Mouse (Mus musculus) retina, adult 2 months (tissue): ENCODE data around the gene Neu1.
"Not testable (repeated sequence)": the region's sequence is repeated elsewhere in the genome, so short reads cannot be mapped to it uniquely, and the experiment has no call there.

Source experiments
- DNase-seq: peaks from one replicate; pipeline ENCODE4 v3.0.0-alpha.2; 2012; ENCODE audit warnings: low read depth, low spot score

Gene Neu1

DNA sequence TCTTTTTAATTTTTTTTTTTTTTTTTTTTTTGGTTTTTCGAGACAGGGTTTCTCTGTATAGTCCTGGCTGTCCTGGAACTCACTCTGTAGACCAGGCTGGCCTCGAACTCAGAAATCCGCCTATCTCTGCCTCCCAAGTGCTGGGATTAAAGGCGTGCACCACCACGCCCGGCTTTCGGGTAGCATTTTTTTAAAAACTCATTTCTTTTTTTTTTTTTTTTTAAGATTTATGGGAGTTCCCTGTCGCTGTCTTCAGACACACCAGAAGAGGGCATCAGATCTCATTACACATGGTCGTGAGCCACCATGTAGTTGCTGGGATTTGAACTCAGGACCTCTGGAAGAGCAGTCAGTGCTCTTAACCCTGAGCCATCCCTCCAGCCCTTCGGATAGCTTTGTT is 29.1 kb upstream of the Neu1 start:
- not testable (repeated sequence) for DNase-seq

DNA sequence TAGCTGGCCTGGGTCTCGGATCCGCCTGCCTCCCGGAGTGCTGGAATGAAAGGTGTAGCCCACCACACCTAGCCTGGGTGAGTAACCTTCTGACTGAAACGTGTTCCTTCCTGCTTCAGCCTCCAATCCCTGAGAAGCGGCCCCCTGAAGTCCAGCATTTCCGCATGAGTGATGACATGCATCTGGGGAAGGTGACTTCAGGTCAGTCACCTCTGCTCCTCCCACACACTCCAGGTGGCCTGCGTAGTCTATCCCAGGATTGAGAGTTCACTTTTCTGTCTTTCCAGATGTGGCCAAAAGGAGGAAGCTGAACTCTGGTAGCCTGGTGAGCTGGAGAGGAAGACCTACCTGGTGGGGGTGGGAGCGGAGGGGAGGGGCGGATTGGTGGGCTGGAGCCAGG is 28.2 kb upstream of the Neu1 start:
- no peak for DNase-seq

DNA sequence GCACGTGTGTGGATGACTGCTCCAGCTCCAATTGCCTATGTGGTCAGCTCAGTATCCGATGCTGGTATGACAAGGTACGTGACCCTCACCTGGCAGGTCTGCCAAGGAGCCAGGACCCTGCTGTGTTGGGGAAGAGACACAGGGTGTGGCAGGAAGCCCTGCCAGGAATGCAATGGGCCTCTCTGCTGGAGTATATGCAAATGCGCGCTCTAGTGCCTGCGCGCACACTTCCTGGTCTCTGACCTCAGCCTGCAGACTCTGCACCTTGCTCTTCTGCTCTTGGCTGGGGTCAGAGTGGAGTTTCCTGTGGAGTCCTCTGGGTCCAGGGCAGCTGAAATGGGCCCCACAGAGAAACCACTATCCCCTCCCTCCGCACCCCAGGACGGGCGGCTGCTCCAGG is 20.1 kb upstream of the Neu1 start:
- no peak for DNase-seq

DNA sequence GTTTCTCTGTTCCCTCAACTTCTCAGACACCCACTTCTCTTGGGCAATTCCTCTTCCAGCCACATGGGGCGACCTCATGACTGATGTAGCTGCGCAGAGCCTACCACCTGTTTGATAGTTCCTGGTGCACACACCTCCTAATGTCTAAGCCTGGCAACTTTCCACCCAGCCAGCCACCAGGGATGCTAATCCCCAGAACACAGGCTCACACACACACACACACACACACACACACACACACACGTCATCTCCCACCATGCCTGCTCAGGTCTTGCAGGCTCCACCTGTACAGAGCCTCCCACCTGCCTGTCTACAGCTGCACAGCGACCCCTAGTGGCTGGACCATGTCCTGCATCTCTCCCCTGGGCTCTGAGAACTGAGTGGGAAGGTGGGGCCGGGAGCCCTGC is 19.1 kb upstream of the Neu1 start:
- peak; percentile 50 for DNase-seq

DNA sequence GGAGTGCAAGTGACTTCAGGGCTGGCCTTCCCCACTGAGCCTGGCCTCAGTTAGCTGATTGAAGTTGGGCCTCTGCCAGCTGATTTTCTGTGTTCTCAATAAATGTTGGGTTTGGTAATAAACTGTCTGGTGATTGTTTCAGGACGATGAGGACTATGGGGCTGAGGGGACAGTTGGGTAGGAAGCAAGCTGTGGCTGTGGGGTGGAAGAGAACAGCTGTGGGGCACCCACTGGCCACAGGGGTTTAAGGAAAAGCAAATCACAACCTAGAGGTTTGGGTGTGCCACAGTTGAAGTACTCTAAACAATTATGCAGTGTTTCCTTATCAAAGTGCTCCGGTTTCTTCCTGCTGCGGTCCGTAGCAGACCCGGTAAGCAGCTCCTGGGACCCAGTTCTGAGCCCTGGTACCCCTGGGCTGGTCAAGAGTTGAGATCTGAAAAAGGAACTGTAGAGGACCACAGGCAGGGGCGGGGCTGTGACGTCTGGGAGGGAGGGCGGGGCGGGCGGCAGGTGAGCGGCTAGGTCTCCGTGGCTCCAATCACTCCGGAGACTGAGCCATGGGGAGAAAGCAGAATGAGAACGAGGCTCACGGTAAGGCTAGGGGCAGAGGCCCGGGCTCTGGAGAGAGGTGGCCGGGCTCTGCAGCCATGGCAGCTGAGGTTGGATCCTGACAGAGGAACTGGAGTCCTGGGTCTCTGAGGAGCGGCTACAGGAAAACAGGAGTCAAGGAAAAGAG is 17.0 kb upstream of the Neu1 start, which contains the start of gene Slc44a4:
Slc44a4 (plus strand) TSS at position 537 of the 736 bp plus-strand sequence.
- DNase-seq: no peak

DNA sequence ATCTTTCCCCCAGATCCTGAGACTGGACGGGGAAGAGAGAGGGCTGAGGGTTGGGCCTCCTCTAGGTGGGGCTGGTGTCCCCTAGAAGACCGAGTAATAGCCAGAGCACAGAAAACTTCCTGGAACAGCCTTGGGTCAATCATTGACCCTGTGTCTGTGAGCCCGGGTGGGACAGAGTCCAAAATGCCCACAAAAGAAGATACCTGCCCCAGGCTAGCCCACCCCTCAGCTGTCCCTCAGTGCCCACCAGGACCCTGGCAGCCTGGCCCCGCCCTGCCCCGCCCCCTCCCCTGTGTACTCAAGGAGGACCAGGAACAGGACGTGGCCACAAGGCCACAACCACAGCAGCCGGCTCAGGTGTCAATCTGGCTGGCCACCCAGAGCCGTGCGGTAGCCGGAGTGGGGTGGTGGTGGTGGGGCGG is 15.6 kb upstream of the Neu1 start:
- no peak for DNase-seq

DNA sequence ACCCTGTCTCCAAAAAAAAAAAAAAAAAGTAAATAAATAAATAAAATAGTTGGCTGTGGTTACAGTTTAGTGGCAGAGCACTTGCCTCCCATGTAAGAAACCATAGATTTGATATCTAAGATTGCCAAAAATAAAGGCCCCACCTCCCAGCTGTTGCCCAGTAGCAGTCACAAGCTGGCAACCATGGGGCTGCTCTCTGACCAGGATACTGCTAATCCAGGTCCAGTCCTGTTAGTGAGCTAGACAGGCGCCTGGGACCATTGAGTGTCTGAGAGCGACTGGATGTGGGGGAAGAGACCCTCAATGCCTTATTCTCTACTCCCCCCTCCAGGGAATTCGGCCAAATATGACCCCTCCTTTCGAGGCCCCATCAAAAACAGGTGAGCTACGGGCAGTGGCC is 14.7 kb upstream of the Neu1 start:
- DNase-seq: no peak

DNA sequence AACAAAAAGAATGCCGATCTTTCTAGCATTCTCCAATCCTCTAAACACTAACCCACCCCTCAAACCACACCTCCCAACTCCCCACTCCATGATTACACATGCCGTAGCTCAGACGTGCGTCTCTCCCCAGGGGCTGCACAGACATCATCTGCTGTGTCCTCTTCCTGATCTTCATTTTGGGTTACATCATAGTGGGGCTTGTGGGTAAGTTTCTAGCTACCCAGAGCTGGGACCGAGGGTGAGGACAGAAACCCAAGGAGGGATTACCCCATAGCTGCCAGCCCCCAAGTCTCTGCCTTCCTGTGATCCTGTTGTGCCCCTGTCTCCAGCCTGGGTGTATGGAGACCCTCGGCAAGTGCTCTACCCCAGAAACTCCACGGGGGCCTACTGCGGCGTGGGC is 13.9 kb upstream of the Neu1 start:
- DNase-seq: no peak

DNA sequence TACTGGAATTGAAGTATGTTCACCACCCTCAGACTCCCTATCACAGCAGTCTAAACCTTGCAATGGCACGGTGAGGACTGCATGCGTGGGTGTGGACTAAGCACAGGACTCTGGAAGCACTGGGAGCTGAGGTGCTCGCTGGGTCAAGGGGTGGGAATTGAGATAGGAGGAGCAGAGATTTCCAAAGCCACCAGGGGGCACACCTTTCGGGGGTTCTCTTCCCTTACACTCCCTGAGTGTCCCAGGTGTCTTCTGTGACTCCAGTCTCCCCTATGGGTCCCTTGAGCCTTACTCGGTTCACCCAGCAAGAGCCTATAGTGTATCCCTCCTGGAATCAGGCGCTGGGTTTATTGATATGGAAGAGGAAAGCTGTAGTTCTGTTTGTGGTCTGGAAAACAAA is 8.1 kb upstream of the Neu1 start:
- DNase-seq: no peak

DNA sequence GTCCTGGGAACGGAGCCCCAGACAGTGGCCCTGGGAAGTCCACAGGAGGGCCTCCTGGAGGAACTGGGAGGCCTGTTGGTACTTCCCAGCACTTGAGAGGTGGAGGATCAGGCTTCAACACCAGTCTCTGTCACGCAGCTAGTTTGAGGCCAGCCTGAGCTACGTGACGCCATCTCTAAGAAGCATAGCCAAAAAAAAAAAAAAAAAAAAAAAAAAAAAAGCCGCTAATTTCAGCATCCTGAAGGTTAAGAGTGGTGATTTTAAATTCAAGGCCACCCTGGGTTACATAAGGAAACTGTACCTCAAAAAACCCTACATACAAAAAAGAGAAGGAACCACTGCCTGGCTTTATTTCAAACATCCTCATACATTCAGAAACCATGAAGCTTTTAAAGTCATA is 6.8 kb upstream of the Neu1 start:
- no peak for DNase-seq

DNA sequence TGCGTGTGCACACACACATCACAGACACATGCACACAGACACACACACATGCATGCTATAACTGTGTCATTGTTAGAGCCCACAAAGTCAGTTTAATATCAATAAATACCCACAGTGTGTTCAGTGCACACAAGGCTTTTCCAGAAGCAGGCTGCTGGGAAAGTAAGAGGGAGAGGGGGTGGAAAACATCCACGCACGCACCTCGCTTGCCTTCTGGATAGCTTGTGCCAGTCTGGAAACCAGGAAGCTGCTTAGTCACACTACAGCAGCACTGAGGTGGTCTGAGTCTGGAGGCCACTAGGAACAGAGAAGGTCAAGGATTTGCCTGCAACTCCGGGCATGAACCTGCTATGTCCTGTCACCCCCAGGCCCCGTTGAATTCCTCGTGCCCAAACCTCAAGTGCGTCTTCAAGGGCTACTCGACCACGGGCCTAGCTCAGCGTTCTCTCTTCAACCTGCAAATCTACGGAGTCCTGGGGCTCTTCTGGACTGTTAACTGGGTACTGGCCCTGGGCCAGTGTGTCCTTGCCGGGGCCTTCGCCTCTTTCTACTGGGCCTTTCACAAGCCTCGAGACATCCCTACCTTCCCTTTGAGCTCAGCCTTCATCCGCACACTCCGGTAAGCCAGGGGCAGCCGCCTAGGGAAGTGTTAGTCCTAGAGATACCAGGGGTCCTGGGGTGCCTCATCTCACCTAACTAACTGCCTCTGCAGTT is 3.6 kb upstream of the Neu1 start:
- no peak for DNase-seq

DNA sequence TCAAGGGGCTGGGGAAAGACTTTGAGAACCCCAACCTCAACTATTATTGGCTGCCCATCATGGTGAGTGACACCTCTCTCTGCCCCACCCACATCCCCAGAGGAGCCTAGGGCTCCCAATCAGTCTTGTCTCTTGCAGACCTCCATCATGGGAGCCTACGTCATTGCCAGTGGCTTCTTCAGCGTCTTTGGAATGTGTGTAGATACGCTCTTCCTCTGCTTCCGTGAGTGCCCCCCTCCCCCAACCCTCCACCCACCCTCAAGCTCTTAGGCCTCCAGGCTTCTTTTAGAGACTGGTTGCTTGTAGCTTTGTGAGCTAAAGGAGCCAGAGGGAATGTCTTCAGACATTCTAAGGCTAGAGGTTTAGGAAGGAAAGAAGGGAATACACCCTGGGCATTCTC is 2.2 kb upstream of the Neu1 start:
- no peak for DNase-seq

DNA sequence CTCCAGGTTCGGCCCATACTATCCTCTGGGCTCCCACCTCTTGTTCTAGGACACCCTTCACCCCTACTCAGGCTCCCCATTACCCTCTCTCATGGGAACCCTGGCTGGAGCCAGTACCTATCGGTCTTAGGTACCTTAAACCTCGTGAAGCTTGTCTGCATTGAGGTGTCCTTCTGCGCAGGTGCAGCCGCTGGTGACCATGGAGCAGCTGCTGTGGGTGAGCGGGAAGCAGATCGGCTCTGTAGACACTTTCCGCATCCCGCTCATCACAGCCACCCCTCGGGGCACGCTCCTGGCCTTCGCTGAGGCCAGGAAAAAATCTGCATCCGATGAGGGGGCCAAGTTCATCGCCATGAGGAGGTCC is 664 bp downstream of the Neu1 start:
- DNase-seq: no peak

DNA sequence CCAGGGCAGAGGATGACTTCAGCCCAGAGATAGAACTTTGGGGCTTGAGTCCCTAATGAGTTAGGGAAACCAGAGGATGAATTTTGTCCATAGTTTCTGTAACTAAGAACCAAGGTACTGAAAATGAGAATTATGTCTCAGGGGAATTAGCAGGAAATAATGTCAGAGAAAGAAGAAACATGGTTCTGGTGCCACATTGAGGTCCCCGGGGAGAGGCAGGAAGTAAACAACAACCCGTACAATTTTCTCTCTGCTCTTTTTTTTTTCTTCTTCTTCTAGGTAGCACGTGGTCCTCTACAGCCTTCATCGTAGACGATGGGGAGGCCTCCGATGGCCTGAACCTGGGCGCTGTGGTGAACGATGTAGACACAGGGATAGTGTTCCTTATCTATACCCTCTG is 1.2 kb downstream of the Neu1 start:
- DNase-seq: no peak

DNA sequence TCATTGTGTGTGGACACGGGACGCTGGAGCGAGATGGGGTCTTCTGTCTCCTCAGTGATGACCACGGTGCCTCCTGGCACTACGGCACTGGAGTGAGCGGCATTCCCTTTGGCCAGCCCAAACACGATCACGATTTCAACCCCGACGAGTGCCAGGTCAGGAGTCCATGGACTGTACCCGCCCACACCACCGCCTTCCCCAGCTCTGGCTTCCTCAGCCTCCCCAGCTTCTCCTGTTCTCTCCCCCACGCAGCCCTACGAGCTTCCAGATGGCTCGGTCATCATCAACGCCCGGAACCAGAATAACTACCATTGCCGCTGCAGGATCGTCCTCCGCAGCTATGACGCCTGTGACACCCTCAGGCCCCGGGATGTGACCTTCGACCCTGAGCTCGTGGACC is 3.0 kb downstream of the Neu1 start:
- no peak for DNase-seq

DNA sequence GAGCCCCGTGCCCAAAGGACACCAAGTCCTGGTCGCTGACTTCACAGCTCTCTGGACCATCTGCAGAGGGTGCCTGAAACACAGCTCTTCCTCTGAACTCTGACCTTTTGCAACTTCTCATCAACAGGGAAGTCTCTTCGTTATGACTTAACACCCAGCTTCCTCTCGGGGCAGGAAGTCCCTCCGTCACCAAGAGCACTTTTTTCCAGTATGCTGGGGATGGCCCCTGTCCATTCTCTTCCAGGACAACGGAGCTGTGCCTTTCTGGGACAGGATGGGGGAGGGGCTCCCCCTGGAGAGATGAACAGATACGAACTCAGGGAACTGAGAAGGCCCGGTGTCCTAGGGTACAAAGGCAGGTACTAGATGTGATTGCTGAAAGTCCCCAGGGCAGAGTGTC is 3.8 kb downstream of the Neu1 start:
- no peak for DNase-seq

DNA sequence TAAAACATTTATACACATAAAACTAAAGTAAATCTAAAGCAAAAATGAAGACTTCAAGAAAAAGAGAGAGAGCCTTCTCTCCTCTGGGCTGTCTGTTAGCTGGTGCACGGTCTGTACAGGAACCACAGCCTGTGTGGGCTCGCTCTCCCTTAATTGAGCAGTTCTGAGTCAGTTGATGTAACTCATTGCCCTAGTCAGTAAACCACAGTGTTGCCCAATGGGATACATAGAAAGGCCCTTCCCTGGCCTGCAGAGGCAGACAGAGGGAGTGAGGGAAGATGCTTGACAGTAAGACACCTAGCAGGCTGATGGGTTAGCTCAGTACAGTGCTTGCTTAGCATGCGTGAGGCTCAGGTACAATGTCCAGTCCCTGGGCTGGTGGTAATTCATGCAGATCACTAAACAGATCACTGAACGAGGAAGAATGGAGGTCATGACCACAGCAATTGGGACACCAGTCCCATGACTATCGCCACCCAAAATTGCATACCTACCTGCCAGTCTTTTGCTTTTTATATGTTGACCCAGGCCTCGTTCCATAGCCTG is 7.0 kb downstream of the Neu1 start:
- DNase-seq: no peak

DNA sequence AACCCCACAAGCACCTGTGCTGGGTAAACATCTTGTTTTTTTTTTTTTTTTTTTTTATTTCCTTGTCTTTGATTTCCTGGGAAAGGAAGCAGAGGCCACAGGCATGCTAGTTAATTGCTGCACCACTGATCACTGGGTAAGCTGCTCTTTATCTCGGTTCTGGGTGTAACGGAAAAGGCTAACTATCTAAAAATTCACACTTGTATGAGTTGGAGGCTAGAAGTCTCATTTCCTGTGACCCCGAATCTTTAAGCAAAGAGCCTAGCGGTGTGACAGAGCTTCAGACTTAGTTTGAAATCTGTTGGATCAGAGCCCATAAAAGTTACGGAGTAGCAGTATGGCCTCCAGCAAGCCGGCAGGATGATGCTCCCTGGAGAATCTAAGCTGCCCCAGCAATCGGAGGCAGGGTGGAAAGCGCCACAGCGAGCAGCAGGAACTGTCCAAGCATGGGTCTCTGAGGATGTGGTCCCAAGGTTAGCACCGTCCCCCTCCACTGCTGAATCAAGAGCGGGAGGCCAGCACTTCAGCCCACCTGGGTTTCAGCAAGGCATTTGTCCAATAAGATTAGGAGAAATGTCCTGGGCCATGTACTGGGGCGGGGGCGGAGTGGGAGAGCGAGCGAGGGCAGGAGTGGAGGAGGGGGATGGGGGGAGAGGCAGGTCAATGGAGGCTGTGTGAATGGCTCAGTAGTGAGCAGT is 10.4 kb downstream of the Neu1 start:
- no peak for DNase-seq

DNA sequence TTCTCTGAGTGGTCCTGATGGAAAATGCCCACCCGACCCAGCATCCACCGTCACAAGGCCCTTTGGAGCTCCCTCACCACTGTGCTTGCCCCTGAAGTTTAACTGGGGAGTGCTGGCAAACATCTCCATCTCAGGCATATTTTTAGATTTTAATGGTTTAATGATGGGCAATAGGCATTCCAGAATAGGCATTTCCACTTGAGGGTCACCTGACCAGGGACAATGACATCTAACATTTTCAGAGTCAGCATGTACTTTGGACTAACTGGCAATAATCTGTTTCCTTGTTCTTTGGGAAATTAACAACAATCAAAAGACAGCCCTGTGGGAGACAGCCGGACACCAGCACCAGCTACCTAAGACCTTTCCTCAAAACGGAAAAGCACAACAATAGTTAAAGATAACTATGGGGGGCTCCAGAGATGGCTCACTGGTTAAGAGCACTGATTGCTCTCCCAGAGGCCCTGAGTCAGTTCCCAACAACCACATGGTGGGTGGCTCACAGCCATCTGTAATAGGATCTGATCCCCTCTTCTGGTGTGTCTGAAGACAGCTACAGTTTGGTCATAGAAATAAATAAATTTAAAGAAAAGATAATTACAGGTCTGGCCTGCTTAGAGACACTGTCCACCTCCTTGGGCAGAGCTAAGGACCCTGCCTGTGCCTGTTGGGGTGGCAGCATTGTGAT is 12.2 kb downstream of the Neu1 start:
- DNase-seq: no peak

DNA sequence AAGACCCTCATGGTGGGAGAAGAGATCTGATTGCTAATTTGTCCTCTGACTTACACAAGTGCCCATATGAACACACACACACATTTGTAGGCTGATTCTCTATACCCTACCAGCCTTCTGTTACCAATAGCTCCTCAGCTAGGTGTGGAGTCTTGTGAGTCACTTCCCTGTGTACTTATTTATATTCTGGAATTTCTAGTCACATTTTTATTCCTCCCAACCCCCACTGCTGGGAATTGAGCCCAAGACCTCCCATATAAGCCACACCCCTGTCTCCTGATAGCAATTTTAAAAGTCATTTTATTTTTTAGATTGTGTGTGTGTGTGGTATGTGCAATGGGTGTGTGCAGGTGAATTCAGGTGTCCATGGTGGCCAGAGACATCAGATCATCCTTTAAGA is 13.3 kb downstream of the Neu1 start:
- no peak for DNase-seq

DNA sequence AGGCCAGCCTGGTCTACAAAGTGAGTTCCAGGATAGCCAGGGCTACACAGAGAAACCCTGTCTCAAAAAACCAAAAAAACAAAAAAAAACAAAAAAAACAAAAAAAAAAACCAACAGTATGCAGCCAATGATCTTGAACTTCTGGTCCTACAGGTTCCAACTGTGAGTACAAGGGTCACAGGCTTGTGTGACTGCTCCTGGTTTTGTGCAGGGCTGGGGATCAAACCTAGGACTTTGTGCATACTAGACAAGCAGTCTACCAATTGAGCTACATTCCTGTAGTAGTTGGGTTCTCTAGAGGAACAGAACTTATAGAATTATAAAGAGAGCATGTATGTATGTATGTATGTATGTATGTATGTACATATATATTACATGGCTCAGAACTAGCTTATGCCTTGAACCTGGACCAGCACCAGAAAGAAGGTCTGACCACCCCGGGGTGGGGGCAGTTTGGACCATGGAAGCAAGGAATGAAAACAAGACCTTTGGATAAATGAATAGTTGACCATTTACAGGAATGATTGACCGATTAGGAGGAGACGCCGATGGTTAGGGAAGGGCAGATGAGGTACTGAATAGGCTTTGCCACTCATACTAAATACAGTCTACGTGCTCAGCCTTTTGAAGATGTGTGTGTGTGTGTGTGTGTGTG is 15.6 kb downstream of the Neu1 start:
- DNase-seq: no peak
